Comparison of ENCODE assay signal across 19 mouse cellular contexts in the genomic region with DNA sequence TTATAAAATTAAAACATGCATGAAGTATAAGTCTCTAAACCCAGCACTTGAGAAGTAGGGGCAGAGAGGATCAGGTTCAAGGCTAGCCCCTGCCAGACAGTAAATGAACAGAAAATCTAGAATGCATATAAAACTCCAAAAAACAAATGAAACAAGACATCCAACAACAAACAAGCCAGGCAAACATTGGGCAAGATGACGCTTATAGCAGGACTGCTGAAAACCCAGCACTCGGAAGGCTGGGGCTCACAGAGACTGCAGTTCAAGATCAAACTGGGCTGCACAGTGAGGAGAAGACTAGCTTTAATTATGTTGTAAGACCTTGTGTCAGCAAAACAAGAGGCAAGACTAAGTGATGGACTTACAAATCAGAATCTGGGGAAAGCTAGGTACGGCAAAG. TPM values are rescaled to one million over a fixed set of nuclear protein-coding genes. Genes with fewer than 3 reads are reported as not detected.
A peak's percentile ranks its signal among the peaks of the same experiment; 100 is the strongest.
DNase-seq lines count a peak whose midpoint lies in the region.
"Had no signal": no experiment of that assay in that cellular context is flagged by ENCODE, and none has a peak within 500 bp of the region (broad histone marks: within the 10 kb centered on the region; RNA-seq: fewer than 3 reads in every experiment).

No protein-coding gene starts in this region.

- DNase-seq in heart, adult 11 months = peak; percentile 62
- no peak for DNase-seq in heart, adult 18-20 months
- DNase-seq in 3T3-L1 (ENCODE audit: low read depth, low spot score) = peak; percentile 73
- DNase-seq in adipocyte (ENCODE audit: low spot score) = peak; percentile 77
- DNase-seq in right cerebral cortex, postnatal 14 days = no peak
- DNase-seq in adrenal gland, adult (ENCODE audit: inconsistent age in 2 of 2, low spot score in 1 of 2) = no peak
- DNase-seq: adrenal gland, adult 2 months; adrenal gland, adult 8-10 months; adrenal gland, postnatal 10 days; adrenal gland, postnatal 14 days; adrenal gland, postnatal 25 days; adrenal gland, postnatal 36 days; B cell, adult 2 months; cerebellum, adult 11 months; cerebellum, adult 11-12 months; cerebellum, adult 18-20 months; cerebellum, adult 2 months; cerebellum, adult 8-10 months; cerebellum, adult 9-10 months had no signal

RNA-seq across cellular contexts. Expression of a gene that starts 43.1 kb away (rescaled TPM):
- total RNA-seq in heart, adult 18-20 months (2021) = 10 to 100 TPM; 11.1 to 11.9 TPM

Comparison
In these comparisons a context has a peak if more than half of its experiments do, and no peak if none do; other contexts are left out.
1. DNase-seq: peak in heart, adult 11 months (single experiment), 3T3-L1 (single experiment) and adipocyte (single experiment); none in heart, adult 18-20 months (0 of 2), right cerebral cortex, postnatal 14 days (single experiment) and adrenal gland, adult (0 of 2).